Mouse (Mus musculus) small intestine, adult 2 months (tissue): ENCODE measurements around the gene Pbx2. TPM values are rescaled to one million over a fixed set of nuclear protein-coding genes. Genes with fewer than 3 reads are reported as not detected.

Experiments used
- H3K27ac ChIP-seq: fragments of 200-500 bp; 2 replicates; pipeline ENCODE4 v1.5.1; 2012; ENCODE audit warnings: low read depth, low read length, control low read depth, inconsistent platforms; ENCODE audit not compliant: insufficient read depth
- H3K27me3 ChIP-seq: fragments of 200-500 bp; 2 replicates; pipeline ENCODE4 v1.6.1; 2012; ENCODE audit warnings: mild to moderate bottlenecking, moderate library complexity, low read length, inconsistent platforms; ENCODE audit not compliant: control insufficient read depth, insufficient read depth
- H3K36me3 ChIP-seq: fragments of 200-500 bp; 2 replicates; pipeline ENCODE4 v1.6.1; 2012; ENCODE audit warnings: mild to moderate bottlenecking, low read length, control low read depth, inconsistent platforms; ENCODE audit not compliant: control insufficient read depth, insufficient read depth
- H3K4me1 ChIP-seq: fragments of 200-500 bp; 2 replicates; pipeline ENCODE4 v1.6.1; 2012; ENCODE audit warnings: low read length, inconsistent platforms, mixed read lengths; ENCODE audit not compliant: control insufficient read depth, insufficient read depth, insufficient read length
- H3K4me3 ChIP-seq: fragments of 200-500 bp; 2 replicates; pipeline ENCODE4 v1.5.1; 2012; ENCODE audit warnings: low read depth, mild to moderate bottlenecking, control low read depth, inconsistent platforms, low read length, moderate library complexity
- CTCF ChIP-seq: fragments of 200-500 bp; IDR thresholded peaks from 2 replicates; pipeline ENCODE4 v1.5.1; 2012; ENCODE audit warnings: low read depth, mild to moderate bottlenecking, control low read depth, inconsistent platforms, low read length, moderate library complexity, mixed read lengths; ENCODE audit not compliant: insufficient replicate concordance, insufficient read length; ENCODE audit errors: extremely low read depth
- POLR2A ChIP-seq: fragments of 200-500 bp; IDR thresholded peaks from 2 replicates; pipeline ENCODE4 v1.6.1; 2012; ENCODE audit warnings: low read depth, mild to moderate bottlenecking, control low read depth, inconsistent platforms, low read length, moderate library complexity
- WGBS: fragments of 180-500 bp; shearing (Covaris S2); methylation state at CpG from one replicate; pipeline ENCODE4 v1.1.7; 2018; 5-methylcytosine and 5-hydroxymethylcytosine counted together
- polyA plus RNA-seq: library from polyadenylated mRNA; depleted of rRNA; stranded (reverse); fragments of >200 nt; gene quantifications from 2 replicates; pipeline ENCODE4 v1.2.3, GENCODE M21; 2012; rRNA removed

The Pbx2 gene
- polyA plus RNA-seq, 1 experiment = 32.2 TPM

GRCm38 (mm10) chr17:34645256-34645829, 54.3 kb downstream of the Pbx2 start:
- peaks cover 8% of the 10 kb centered on the region; the same call in 1 of the 2 replicates for H3K4me1 ChIP-seq
- H3K27ac ChIP-seq = no peak overlapping the region
- TF ChIP-seq POLR2A (no peak), CTCF (no peak)
- H3K4me3 ChIP-seq = peak overlapping the region; percentile 42
- H3K36me3 ChIP-seq = peaks cover 1% of the 10 kb centered on the region; the same call in 1 of the 2 replicates
- H3K27me3 ChIP-seq = no peaks in the 10 kb centered on the region
- WGBS = 44% methylated on average over 10 of the region's 10 CpGs

- Histone ChIP-seq H3K36me3 (peaks cover 7% of the 10 kb centered on the region), H3K27ac (no peak overlapping the region), H3K4me1 (peaks cover 8% of the 10 kb centered on the region; the same call in 1 of the 2 replicates), H3K27me3 (no peaks in the 10 kb centered on the region), H3K4me3 (no peak overlapping the region)
- WGBS = 82% methylated on average over 30 of the region's 30 CpGs
- TF ChIP-seq POLR2A (no peak), CTCF (no peak)
Observed at GRCm38 (mm10) chr17:34645831-34646511, 54.9 kb downstream of the Pbx2 start.

Other genes with a start within 250 kb of the Pbx2 start
- 43.4 and 105 TPM in 2 replicates for gene Btnl2, start 236.4 kb upstream of the Pbx2 start, polyA plus RNA-seq
- 78.7 and 178 TPM in 2 replicates for gene Btnl1, start 214.1 kb upstream of the Pbx2 start, polyA plus RNA-seq
- not detected in 2 replicates for gene BC051142, start 192.4 kb upstream of the Pbx2 start, polyA plus RNA-seq
- 19.3 and 61.4 TPM in 2 replicates for gene Btnl4, start 113.9 kb upstream of the Pbx2 start, polyA plus RNA-seq
- 33.4 and 104 TPM in 2 replicates for gene Btnl6, start 73.9 kb upstream of the Pbx2 start, polyA plus RNA-seq
- 12.1 and 16.7 TPM in 2 replicates for gene Notch4, start 27.0 kb upstream of the Pbx2 start, polyA plus RNA-seq
- 3.5 and 8.1 TPM in 2 replicates for gene Gpsm3, start 1.5 kb upstream of the Pbx2 start, polyA plus RNA-seq
- gene Ager, start 6.6 kb downstream of the Pbx2 start, polyA plus RNA-seq = 0.90 and 1.7 TPM in 2 replicates
- 66.7 and 147 TPM in 2 replicates for gene Rnf5, start 12.4 kb downstream of the Pbx2 start, polyA plus RNA-seq
- gene Agpat1, start 13.0 kb downstream of the Pbx2 start, polyA plus RNA-seq = 210 and 330 TPM in 2 replicates
- gene Egfl8, start 24.7 kb downstream of the Pbx2 start, polyA plus RNA-seq = 1.8 and 2.3 TPM in 2 replicates
- gene Ppt2, start 37.2 kb downstream of the Pbx2 start, polyA plus RNA-seq = 17.3 and 22.0 TPM in 2 replicates
- gene Prrt1, start 38.3 kb downstream of the Pbx2 start, polyA plus RNA-seq = 5.5 and 8.0 TPM in 2 replicates
- gene Fkbpl, start 53.5 kb downstream of the Pbx2 start, polyA plus RNA-seq = 2.5 and 9.3 TPM in 2 replicates
- gene Atf6b, start 55.9 kb downstream of the Pbx2 start, polyA plus RNA-seq = 26.6 and 48.0 TPM in 2 replicates
- gene Tnxb, start 79.3 kb downstream of the Pbx2 start, polyA plus RNA-seq = 12.1 and 12.5 TPM in 2 replicates
- 16.8 and 17.2 TPM in 2 replicates for gene C4b, start 152.6 kb downstream of the Pbx2 start, polyA plus RNA-seq
- 0.18 and 0.67 TPM in 2 replicates for gene Cyp21a1, start 213.3 kb downstream of the Pbx2 start, polyA plus RNA-seq
- gene Stk19, start 245.7 kb downstream of the Pbx2 start, polyA plus RNA-seq = 28.6 and 56.3 TPM in 2 replicates
- 31.5 and 51.8 TPM in 2 replicates for gene Dxo, start 245.8 kb downstream of the Pbx2 start, polyA plus RNA-seq